Mouse (Mus musculus): ENCODE data around the gene Kat2b.
"Not testable (repeated sequence)": the region's sequence is repeated elsewhere in the genome, so short reads cannot be mapped to it uniquely, and the experiment has no call there.

The Kat2b gene

DNA sequence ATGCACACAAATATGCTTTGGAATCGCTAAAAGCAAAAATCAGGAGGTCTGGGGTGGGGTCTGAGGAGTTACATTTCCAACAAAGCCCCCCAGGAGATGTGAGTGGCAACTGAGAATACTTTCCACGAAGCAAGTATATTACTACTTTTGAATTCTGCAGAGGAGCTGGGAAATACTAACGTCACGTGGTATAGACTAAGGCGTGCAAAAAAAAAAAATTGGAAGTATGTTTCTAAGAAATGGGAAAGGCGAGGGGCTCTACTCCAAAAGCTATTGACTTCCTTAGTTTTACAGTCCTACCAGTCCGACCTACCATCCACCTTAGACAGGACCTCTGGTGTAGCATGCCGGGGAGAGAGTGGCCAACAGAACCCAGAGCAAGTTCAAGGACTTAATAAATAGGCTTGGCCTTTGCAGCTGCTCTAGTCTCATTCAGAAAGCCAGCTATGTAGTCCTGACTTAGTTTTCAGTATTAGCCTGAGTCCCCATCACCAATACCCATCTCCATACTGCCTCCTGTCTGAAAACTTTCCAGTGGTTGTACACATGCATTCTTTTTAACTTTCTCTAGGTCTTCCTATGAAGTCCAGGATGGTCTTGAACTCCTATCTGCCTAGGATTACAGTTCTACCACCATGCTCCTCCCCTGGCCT lies 2.2 kb downstream of the Kat2b start:
- in situ Hi-C loops (cut with MboI, MseI), result no loop called here

DNA sequence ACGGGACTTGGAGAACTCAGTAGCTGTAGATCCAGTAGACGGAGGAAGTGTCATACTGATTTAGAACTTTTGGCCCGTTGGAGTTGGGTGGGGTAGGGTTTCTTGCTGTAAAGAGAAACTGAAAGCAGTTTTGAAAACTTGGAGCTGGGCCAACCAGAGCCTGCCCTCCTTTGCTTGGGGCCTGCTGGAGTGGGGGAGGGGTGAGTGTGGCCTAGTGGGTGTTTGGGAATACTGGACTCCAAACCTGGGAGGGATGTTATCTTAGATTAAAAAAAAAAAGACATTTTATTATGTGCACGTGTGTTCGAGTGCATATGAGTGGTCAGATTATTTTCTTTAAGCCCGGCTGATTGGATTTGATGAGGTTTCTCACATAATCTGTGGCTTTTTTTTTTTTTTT lies 3.2 kb downstream of the Kat2b start:
- in situ Hi-C loops (cut with MboI, MseI), result no loop called here

- in situ Hi-C loops (cut with MboI, MseI), result no loop called here
These were observed 3.8 kb downstream of the Kat2b start for GRCm38 (mm10) chr17:53570361-53570875.

DNA sequence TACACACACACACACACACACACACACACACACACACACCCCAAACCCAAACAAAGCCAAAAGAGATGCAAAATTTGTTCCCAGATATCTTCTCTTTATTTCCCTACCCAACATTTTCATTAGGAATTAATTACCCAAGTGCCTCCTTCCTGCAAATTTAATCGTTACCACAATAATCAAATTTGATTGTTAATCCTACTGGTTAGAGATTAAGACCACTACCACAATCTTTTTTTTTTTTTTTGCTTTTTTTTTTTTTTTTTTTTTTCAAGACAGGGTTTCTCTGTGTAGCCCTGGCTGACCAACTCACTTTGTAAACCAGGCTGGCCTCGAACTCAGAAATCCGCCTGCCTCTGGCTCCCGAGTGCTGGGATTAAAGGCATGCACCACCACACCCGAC lies 4.3 kb downstream of the Kat2b start:
- in situ Hi-C loops (cut with MboI, MseI), result not testable (repeated sequence)

- in situ Hi-C loops (cut with MboI, MseI), result no loop called here
These were observed 6.4 kb downstream of the Kat2b start for GRCm38 (mm10) chr17:53573019-53573556.

DNA sequence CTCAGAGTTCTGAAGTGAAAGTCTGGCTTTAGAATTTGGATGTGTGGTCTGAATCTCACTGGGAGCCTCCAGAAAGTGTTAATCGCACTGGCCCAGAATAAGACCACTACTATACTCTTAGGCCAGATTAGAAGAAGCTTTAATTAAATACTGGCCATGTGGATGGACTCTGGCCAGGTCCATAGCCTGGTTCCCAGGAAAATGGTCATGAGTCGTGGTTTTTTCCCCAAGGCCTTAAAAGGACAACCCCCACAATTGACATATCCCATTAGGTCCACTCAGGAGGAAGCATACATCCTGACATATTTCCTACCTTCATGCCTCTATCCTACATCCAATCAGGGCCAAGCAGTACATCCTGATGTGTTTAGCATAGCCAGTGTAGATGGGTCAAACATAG lies 10.5 kb downstream of the Kat2b start:
- in situ Hi-C loops (cut with MboI, MseI), result loop anchor here (5.0 to 25.0 kb wide), 2 partner anchors 1760 to 1765 kb away; no protein-coding TSS in a partner anchor

GRCm38 (mm10) chr17:53577754-53578153 lies 11.1 kb downstream of the Kat2b start:
- in situ Hi-C loops (cut with MboI, MseI), result loop anchor here (5.0 to 25.0 kb wide), 2 partner anchors 1760 to 1765 kb away; no protein-coding TSS in a partner anchor

DNA sequence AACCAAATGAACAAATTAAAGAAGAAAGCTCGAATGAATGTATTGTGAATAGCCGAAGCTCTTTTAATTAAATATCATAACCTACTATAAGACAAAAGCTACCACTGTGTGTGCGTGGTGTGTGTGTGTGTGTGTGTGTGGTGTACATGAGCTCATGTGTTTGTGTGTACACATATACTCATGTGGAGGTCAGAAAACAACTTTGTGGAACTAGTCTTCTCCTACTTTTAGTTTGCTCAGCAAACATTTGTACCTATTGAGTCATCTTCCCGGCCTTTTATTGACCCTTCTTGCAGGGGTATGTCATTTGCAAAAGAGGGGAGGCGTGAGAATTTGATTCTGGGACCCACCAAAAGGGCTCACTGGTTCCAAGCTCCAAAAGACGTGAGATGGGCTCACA lies 11.6 kb downstream of the Kat2b start:
- in situ Hi-C loops (cut with MboI, MseI), result loop anchor here (5.0 to 25.0 kb wide), 2 partner anchors 1761 to 1766 kb away; no protein-coding TSS in a partner anchor

GRCm38 (mm10) chr17:53578776-53579175 lies 12.1 kb downstream of the Kat2b start:
- in situ Hi-C loops (cut with MboI, MseI), result loop anchor here (5.0 to 25.0 kb wide), 2 partner anchors 1761 to 1766 kb away; no protein-coding TSS in a partner anchor

- in situ Hi-C loops (cut with MboI, MseI), result loop anchor here (5.0 to 25.0 kb wide), 3 partner anchors 1685 to 1767 kb away; no protein-coding TSS in a partner anchor
These were observed 13.0 kb downstream of the Kat2b start for GRCm38 (mm10) chr17:53579612-53580011.

DNA sequence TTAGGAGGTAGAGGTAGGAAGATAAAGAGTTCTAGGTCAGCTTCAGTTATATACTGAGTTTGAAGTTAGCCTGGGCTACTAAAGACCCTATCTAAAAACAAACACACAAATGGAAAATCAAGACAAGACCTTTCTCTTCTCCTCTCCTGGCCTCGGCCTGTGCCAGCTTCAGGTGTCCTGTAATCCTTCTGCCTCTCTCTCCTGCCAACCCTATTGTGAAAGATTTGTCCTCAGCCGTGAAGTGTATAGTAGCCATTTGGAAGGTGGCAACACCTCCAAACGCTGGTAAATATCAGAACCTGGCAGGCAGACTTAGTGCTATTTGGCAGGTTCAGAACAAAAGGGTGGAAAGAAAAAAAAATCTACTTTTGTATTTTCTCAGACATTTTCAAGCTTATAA lies 13.6 kb downstream of the Kat2b start:
- in situ Hi-C loops (cut with MboI, MseI), result loop anchor here in 1 of 2 experiments (10.0 to 25.0 kb wide), 2 partner anchors 1685 to 1768 kb away; no protein-coding TSS in a partner anchor

GRCm38 (mm10) chr17:53582026-53582585 lies 15.4 kb downstream of the Kat2b start:
- in situ Hi-C loops (cut with MboI, MseI), result loop anchor here in 1 of 2 experiments (10.0 to 25.0 kb wide), 2 partner anchors 1687 to 1770 kb away; no protein-coding TSS in a partner anchor

DNA sequence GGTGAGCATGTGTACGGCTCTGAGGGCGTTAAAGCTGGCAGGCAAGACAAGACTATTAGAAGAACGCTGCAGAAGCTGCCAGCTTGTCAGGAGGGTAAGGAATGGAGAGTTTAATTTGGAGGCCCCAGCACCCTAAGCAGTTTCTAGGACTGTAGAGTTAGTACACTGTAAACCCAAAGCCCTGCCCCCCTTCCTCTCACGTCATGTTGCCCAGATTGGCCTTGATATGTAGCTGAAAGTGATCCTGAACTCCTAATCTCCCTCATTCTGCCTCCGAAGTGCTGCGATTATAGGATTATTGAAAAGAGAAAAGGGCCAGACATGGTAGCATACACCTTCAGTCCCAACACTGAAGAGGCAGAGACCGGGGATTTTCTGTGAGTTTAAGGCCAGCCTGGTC lies 16.1 kb downstream of the Kat2b start:
- in situ Hi-C loops (cut with MboI, MseI), result loop anchor here in 1 of 2 experiments (10.0 to 25.0 kb wide), 2 partner anchors 1688 to 1771 kb away; no protein-coding TSS in a partner anchor

GRCm38 (mm10) chr17:53583846-53584579 lies 17.4 kb downstream of the Kat2b start:
- in situ Hi-C loops (cut with MboI, MseI), result loop anchor here in 1 of 2 experiments (10.0 to 25.0 kb wide), 2 partner anchors 1689 to 1772 kb away; no protein-coding TSS in a partner anchor

DNA sequence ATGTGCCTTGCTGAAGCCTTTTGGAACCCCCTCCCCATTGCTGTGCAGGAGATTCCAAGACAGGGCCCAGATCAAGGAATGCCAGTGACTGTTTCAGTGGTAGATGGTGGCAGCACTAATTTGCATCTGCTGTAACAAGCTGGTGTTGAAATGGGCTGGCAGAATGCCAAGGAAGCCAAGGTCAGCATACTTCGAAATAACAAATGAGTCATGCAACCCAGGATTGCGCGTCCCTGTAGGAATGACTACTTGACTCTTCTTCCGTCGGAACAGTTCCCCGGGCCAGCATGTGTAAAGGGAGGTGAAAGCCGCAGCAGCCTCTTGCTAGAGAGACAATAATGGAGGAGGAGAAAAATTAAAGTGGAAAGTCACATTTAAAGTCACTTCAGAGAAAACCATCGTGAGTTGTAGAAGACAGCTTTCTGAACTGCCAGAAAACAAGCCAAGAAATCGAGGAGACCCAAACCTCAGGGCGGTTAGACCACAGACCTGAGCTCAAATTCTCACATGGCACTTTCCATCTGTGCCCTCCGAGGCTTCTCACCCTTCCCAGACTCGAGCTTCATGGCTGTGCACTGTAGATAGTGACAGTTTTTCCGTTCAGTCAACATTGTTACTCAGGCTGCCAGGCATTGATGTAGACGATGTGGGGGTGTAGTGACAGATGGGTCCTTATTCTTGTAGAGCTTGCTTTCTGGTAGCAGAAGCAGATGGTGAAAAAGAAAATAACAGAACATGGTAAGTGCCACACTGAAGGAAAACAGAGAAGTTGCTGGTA lies 20.6 kb downstream of the Kat2b start:
- in situ Hi-C loops (cut with MboI, MseI), result loop anchor here in 1 of 2 experiments (10.0 to 25.0 kb wide), 2 partner anchors 1692 to 1775 kb away; no protein-coding TSS in a partner anchor

GRCm38 (mm10) chr17:53588097-53588855 lies 21.6 kb downstream of the Kat2b start:
- in situ Hi-C loops (cut with MboI, MseI), result loop anchor here in 1 of 2 experiments (10.0 to 25.0 kb wide), 2 partner anchors 1693 to 1776 kb away; no protein-coding TSS in a partner anchor

- in situ Hi-C loops (cut with MboI, MseI), result loop anchor here in 1 of 2 experiments (25.0 kb wide), 1 partner anchor 1778 kb away; no protein-coding TSS in a partner anchor
These were observed 23.4 kb downstream of the Kat2b start for GRCm38 (mm10) chr17:53590110-53590509.

DNA sequence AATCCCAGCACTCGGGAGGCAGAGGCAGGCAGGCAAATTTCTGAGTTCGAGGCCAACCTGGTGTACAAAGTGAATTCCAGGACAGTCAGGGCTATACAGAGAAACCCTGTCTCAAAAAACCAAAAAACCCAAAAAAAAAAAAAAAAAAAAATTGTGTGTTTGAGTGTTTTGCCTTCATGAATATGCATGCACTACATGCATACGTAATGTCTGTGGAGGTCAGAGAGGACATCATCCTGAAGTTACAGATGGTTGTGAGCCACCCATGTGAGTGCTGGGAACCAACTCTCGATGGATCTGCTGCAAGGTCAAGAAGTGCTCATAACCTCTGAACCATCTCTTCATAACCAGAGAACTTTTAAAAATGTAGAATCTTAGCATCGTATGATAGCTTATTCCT lies 25.2 kb downstream of the Kat2b start:
- in situ Hi-C loops (cut with MboI, MseI), result loop anchor here in 1 of 2 experiments (25.0 kb wide), 1 partner anchor 1780 kb away; no protein-coding TSS in a partner anchor

DNA sequence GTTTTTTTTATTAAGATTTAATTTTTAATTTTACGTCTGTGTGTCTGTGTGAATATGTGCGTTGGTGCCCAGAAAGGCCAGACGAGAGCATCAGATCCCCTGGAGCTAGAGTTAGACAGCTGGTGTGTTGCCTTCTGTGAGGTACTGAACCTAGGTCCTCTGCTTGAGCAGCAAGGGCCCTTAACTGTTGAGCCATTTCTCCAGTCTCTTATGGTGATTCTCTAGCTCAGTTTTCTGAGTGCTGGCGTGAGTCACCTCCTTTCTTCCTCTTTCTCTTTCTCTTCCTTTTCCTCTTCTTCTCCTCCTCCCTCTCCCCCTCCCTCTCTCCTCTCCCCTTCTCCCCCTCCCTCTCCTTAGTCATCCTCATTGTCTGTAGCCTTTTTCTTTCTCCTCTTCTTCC lies 27.9 kb downstream of the Kat2b start:
- in situ Hi-C loops (cut with MboI, MseI), result loop anchor here in 1 of 2 experiments (25.0 kb wide), 1 partner anchor 1782 kb away; no protein-coding TSS in a partner anchor

All from T-helper 17 cell (primary cell).